17 mouse cellular contexts compared by ENCODE assay signal in genomic region chr12:25243901-25244300, GRCm38 (mm10).
"Had no signal": no experiment of that assay in that cellular context is flagged by ENCODE, and none has a peak within 500 bp of the region (broad histone marks: within the 10 kb centered on the region; RNA-seq: fewer than 3 reads in every experiment).

No protein-coding gene starts in this region.

- H3K4me3 ChIP-seq: lung, embryonic 15.5 days; megakaryocyte, embryonic 14.5 days; midbrain, embryonic 13.5 days; neural tube, embryonic 12.5 days; stomach, embryonic 15.5 days had no signal

- DNase-seq: liver, postnatal 0 days; lung, adult 2 months; lung, postnatal 14 days; lung, postnatal 36 days; right cerebral cortex, postnatal 14 days; thymus, adult 2 months; thymus, postnatal 25 days; thymus, postnatal 4 days had no signal

- H3K9ac ChIP-seq: liver, postnatal 0 days; lung, embryonic 15.5 days; midbrain, embryonic 13.5 days; neural tube, embryonic 12.5 days; stomach, embryonic 15.5 days had no signal

- ATAC-seq: liver, postnatal 0 days; lung, postnatal 0 days had no signal

- H3K27ac ChIP-seq: lung, embryonic 15.5 days; macrophage; midbrain, embryonic 13.5 days; neural tube, embryonic 12.5 days; stomach, embryonic 15.5 days; stomach, postnatal 0 days had no signal

- H3K36me3 ChIP-seq: lung, embryonic 15.5 days; midbrain, embryonic 13.5 days; neural tube, embryonic 12.5 days; stomach, embryonic 15.5 days had no signal

- H3K4me2 ChIP-seq: lung, embryonic 15.5 days; midbrain, embryonic 11.5 days; midbrain, embryonic 13.5 days; neural tube, embryonic 12.5 days; stomach, embryonic 15.5 days had no signal

- H3K27me3 ChIP-seq: lung, embryonic 15.5 days; midbrain, embryonic 13.5 days; neural tube, embryonic 12.5 days; stomach, embryonic 15.5 days had no signal

- H3K9me3 ChIP-seq: lung, embryonic 15.5 days; megakaryocyte, embryonic 14.5 days; midbrain, embryonic 13.5 days; neural tube, embryonic 12.5 days; stomach, embryonic 15.5 days had no signal
